Mouse (Mus musculus): Measurements from ENCODE around the gene Eml2.

The Eml2 gene

DNA sequence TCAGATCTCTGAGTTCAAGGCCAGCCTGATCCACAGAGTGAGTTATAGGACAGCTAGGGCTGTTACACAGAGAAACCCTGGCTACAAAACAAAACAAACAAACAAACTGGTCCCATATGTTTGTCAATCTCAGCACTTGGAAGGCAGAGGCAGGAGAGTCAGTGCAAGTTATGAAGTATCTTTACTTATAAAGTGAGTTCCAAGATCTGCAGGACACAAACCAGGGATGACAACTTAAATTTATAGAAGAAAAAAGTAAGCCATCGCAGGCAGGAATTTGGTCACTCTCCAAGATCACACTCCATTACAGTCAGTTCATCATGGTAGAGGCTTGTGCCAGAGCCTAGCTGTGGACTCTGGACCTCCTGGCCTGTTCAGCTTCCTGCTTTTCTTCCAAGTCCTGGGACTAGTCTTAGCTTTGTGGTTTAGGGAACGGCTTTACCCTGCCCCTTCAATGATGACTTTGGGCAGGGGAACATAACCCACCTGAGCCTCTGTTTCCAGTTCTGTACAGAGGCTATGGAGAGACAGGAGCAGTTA is 53.9 kb downstream of the Eml2 start:
- DNase-seq (ENCODE audit: low spot score): no peak

- no peak for DNase-seq (ENCODE audit: low spot score)
These were observed 54.7 kb downstream of the Eml2 start for GRCm38 (mm10) chr7:19230899-19231298.

GRCm38 (mm10) chr7:19231849-19232248 is 55.6 kb downstream of the Eml2 start:
- DNase-seq (ENCODE audit: low spot score): no peak

DNA sequence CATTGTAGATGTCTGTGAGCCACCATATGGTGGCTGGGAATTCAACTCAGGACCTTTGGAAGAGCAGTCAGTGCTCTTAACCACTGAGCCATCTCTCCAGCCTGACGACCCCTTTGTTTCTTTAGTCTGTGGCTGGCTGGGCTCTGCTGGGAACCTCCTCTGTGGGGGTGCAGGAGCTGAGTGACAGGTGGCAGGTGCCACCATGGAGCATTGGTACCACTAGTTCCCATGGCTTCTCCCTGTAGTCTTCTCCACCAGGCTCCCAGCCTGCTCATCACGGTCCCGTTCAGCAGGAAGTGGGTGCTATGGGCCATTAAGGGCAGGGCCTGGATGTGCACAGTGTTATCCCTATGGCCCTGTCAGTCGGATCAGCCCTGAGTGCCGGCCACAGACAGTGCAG is 58.4 kb downstream of the Eml2 start:
- DNase-seq (ENCODE audit: low spot score): no peak

DNA sequence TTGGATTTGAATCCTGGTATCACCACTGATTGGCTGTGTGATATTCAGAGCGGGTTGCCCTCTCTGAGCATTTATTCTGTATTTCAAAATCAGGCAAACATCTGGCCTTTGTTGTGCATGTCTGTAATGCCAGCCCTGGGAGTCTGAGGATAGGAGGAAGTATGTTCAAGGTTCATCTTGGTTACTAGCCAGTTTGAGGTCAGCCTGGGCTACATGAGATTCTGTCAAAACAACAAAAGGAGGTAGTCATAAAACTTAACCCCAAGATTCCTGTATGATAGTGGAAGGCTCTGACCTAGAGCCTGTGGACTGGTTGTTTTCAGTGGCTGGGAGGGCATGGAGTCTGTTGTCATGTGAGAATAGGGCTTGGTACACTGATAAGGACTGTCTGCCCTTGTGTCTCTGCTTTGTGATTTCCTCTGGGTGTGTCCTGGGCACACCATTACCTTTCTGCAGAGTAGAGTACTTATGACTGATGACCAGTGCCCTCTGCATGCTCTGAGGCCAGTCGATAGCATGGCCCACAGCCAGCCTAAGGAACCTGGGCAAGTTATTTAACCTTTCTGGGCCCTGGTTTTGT is 59.0 kb downstream of the Eml2 start:
- DNase-seq (ENCODE audit: low spot score): no peak

- no peak for DNase-seq (ENCODE audit: low spot score)
These were observed 60.2 kb downstream of the Eml2 start for GRCm38 (mm10) chr7:19236411-19236810.

GRCm38 (mm10) chr7:19238344-19238743 is 62.1 kb downstream of the Eml2 start:
- DNase-seq (ENCODE audit: low spot score): no peak

- DNase-seq (ENCODE audit: low spot score): peak; percentile 82
These were observed 63.2 kb downstream of the Eml2 start for GRCm38 (mm10) chr7:19239423-19239822.

GRCm38 (mm10) chr7:19239986-19240385 is 63.8 kb downstream of the Eml2 start:
- DNase-seq (ENCODE audit: low spot score): no peak

GRCm38 (mm10) chr7:19240905-19241463 is 64.8 kb downstream of the Eml2 start:
- no peak for DNase-seq (ENCODE audit: low spot score)

GRCm38 (mm10) chr7:19242005-19242404 is 65.8 kb downstream of the Eml2 start:
- DNase-seq (ENCODE audit: low spot score): no peak

DNA sequence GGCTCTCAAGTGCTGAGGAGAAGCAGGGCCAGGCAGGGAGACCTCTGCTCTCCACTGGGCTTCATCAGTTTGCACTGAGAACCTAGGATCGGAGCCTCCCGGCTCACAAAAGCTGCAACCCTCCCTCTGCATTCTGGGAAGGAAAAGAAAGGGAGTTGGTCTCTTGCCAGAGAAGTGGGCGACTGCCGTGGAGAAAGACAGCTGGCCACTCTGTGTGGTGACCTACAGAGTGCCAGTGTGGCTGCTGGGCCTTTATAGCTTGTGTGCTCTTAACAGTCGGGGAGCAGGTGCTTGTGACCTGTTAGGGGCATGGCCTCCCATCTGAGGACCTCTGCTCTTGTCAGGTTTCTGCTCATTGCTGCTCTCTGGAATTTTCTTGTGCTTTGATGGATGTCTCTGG is 67.6 kb downstream of the Eml2 start:
- DNase-seq (ENCODE audit: low spot score): no peak

DNA sequence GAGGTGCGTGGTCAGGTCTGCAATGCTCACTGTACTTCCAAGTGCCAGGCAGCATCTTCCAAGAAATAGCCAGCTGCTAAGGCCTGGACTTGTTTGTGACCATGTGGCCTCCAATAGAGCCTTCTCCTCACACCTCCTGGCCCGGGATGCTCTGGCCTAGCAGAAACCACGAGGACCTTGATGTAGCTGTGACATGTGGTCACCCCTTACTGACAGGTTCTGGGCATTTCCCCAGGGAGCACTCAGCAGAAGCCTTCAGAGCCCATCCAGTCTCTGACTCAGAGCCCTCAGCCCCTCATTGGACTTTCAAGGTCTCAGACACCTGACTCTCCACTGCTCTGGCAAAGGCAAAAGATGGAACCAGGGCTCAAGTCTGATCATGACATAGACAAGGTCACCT is 68.9 kb downstream of the Eml2 start:
- DNase-seq (ENCODE audit: low spot score): no peak

GRCm38 (mm10) chr7:19246855-19247254 is 70.6 kb downstream of the Eml2 start:
- no peak for DNase-seq (ENCODE audit: low spot score)

GRCm38 (mm10) chr7:19247511-19247910 is 71.3 kb downstream of the Eml2 start:
- no peak for DNase-seq (ENCODE audit: low spot score)

- no peak for DNase-seq (ENCODE audit: low spot score)
These were observed 75.9 kb downstream of the Eml2 start for GRCm38 (mm10) chr7:19252078-19252477.

DNA sequence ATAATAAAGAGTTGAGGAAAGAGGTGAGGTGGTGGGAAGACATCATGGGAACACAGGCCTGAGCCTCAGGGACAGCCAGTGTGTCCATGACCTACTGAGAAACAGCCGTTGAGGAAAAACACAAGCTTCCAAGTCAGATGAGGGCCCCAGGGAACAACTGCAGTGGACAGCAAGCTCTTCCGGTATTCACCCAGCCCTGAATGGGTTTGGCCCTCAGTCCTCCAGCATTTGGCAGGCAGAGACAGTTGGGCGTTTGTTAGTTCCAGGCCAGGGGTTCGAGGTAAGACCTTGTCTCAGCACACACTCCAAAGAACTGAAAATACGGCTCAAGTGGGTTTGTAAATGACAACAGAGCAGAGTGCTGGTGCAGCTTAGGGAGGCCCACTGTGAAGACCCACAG is 77.2 kb downstream of the Eml2 start:
- DNase-seq (ENCODE audit: low spot score): no peak

DNA sequence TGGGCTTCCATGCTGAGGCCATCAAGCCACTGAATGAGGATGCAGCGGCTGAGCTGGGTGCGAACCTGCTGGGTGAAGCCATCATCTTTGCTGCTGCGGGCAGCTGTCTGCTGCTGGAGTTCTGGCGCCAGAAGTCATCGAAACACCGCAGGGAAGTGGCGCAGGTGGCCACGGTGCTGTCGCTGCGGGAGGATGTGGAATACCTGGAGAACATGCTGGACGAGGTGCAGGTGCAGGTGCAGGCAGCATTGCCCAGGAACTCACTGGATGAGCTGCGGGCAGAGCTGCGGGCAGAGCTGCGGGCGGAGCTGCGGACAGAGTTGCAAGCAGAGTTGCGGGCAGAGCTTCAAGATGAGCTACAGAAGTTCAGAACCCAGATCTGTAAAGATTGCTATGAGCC is 79.2 kb downstream of the Eml2 start:
- DNase-seq (ENCODE audit: low spot score): no peak

Data from left cerebral cortex, adult 11 months (tissue).